Mouse (Mus musculus): ENCODE measurements around the gene Idh3g.

Gene Idh3g

DNA sequence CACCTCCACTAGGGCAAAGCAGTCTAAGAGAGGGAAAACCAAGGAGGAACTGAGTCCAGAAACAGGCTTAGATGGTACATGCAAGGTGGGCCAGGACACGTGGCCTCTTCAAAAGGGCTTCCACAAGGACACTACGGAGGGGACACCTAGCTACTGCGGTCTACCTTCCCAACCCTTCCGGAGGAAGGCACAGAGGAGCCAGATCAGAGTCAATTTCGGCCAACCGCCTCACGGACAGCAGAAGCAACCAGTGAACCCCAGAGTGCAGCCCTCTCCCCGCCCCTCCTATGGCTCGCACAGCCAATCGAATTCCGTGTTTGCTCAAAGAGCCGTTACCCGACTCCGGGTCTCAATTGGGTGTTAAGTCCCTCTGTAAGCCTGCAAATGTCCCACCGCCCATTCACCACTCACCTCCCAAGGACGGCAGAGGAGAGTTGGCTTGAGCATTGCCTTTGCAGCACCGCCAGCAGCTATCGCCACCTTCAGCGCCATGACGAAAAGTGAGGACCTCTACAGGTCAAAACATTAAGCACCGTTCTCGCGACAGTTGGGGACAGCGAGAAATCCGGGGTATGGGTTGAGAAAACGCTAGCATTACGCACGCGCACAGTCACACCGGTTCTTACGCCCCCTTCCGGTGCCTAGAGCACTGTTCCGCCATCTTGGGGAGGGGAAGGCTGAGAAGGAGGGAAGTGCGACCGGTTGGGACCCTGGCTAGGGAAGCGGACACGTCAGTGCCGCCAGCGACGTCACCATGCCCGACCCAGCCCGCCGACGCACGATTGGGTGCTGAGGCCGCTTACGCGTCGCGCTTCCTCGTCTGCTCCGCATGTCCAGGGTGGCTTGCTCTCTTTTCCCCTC is at the start of gene Idh3g, which contains the start of gene Ssr4:
TSS of gene Idh3g (minus strand) at position 534 of the 861 bp plus-strand sequence.
TSS of gene Ssr4 (plus strand) at position 665 of the 861 bp plus-strand sequence.
- CTCF ChIA-PET, result interaction anchor here (0.5 kb wide), 1 partner anchor 256 kb away, joined by 5 read pairs; no protein-coding TSS in a partner anchor

DNA sequence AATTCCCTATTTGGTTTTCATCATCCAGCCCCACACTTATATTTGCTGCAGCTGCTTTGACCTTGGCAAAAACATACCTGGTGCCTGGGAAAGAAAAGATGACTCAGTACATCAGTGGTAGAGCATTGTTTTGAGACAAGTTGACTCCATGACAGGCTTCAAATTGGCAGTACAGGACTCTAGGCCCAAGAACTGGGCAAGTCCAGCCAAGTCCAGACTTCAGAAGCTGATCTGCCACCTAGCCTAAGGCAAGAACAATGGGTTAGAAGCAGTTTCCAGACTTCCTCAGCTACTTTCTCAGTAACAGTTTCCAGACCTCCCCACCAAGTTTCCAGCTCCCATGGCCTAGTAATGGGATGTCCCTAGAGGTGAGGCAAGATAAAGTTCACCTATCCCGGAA is 49.0 kb upstream of the Idh3g start:
- CTCF ChIA-PET, result no interaction called here

DNA sequence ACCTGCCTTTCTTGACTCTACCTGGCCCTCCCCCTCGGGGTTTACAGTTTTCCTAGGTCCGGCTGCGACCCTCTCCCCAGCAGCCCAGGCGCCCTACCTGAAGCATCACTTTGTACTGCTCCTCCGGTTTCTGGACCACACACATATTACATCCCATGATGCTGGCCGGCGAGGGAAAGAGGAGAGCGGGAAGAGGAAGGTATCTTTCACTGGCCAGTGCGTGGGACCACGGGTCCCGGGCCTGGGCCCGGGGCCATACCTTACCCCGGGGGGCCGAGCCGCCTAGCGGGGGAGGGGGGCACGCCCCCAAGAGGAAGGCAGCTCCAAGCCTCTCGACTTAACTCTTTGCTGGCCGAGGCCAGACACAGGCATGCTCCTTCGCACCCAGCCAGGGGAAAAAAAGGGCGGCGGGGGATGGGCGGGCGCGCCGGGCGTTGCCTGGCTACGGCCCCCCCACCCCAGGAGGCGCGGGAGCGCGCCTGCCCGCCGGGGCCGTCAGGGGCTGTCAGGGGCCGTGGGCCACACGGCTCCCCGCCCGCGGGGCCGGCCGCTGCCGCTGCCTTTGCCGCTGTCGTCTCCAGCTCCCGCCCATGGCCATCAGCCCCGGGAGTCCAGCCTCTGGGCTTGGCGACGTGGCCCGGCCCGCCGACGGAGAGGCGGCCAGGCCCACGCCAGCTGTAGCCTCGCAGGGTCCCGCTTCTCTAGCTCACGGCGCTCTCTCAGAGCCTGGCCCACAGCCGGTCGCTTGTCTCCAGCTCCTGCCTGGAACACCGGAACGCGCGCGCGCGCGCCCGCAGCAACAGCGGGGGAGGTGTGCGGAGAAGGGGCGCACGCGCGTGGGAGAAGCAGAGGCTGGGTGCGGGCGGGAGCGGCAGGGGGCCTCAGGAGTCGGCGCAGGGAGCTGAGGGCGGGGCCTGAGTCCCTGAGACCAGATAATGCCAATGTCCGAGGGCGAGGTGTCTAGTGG is 37.8 kb upstream of the Idh3g start, which contains the start of gene Pdzd4:
TSS of gene Pdzd4 (minus strand) at position 785 of the 967 bp plus-strand sequence.
- CTCF ChIA-PET, result no interaction called here

DNA sequence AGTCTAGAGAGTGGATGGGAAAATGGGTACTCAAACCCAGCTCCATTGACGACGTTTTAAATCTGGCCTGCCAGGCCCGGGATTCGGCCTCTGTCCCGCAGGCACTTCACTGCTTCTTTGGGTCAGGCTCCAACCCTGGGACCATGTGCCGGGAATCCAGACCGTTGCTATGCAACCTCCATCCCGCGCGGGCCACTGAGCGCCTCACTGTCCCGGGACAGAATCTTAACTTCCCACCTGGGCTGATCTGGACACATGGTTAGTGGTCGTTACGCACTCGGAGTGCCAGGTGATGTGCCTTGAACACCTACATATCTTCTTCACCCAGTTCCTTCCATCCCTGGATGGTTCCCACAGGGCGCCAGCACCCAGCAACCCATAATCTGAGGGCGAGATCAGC is 37.0 kb upstream of the Idh3g start:
- CTCF ChIA-PET, result no interaction called here

GRCm38 (mm10) chrX:73816596-73817314 is 30.1 kb upstream of the Idh3g start:
- CTCF ChIA-PET, result no interaction called here

DNA sequence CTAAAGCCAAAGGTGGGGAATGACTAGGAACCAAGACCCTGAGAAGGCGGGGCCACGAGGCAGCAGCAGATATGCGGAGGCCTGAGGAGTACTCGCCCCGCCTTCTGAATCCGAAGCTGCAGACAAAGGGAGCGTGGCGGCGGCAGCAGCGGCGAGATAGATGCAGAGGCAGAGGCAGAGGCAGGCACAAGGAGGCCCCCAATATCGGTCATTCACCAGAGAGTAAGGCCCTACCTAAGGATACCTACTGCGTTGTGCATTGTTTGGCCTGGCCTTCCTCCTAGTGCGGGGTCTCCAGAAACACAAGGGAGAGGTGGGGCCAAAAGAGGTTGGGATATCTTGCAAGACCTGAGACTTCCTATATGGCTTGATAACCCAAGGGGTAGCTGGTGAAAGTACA is 28.4 kb upstream of the Idh3g start:
- CTCF ChIA-PET, result no interaction called here

DNA sequence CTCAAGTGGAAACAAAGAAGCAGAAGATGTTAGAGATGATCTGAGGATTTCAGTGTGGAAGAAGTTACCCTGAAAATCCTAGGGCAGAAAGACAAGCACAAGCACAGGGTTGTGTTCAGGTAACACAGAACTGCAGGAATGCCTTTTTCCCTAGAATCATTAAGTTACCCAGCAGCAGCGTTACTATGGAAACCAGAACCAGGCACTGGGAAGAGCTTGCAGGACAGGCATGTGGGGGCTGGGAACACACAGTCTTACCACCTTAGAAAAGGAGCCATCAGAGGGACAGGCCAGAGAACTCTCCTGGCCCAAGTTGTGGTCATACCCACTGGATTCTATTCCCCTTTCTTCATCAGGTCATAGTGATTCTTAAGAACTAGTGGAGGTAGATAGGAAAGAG is 19.1 kb upstream of the Idh3g start:
- CTCF ChIA-PET, result no interaction called here

- CTCF ChIA-PET, result interaction anchor here (0.5 kb wide), 1 partner anchor 151 kb away, joined by 3 read pairs; no protein-coding TSS in a partner anchor
Measured at GRCm38 (mm10) chrX:73798502-73798901, 11.8 kb upstream of the Idh3g start.

GRCm38 (mm10) chrX:73797511-73797910 is 10.8 kb upstream of the Idh3g start:
- CTCF ChIA-PET, result interaction anchor here (0.6 kb wide), 2 partner anchors 29 to 83 kb away, joined by 4 to 5 read pairs; no protein-coding TSS in a partner anchor

DNA sequence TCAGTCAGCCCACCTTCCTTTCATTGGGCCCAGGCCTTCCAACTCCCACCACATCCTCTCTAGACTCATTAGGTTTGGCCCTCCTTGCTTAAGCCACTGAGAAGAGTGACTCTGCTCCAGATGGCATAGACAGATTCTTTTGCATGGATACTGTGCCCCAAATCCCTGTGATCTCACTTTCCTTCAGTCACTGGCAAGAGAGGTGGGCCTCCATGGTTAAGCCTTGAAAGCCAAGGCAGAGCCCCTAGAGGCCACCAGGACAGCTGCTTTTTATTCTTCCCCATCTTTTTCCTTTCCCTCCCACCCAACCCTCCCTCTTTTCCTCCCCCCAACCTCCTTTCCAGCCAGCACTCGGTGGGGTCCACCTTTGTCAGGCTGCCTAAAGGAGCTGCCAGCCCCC is 6.8 kb upstream of the Idh3g start:
- CTCF ChIA-PET, result no interaction called here

DNA sequence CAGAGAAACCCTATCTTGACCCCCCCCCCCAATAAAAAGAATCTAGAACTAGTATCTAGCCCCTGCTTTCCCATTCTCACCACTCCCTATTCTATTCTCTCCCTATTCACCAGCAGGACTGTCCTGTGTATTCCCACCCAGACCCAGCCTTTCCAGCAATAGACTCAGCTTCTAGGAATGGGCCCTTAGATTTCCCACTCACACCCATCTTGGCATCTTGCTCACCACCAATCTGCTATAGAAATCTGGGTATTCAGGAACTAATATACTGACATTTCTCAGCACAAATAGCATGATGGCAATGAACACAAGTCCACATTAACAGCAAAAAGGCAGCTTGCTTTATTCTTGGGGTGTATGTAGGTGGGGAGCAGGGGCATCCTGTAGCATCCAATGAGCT is 6.3 kb upstream of the Idh3g start:
- CTCF ChIA-PET, result no interaction called here

- CTCF ChIA-PET, result no interaction called here
Measured at GRCm38 (mm10) chrX:73788501-73788900, 1.8 kb upstream of the Idh3g start.

- CTCF ChIA-PET, result interaction anchor here (0.6 kb wide), 1 partner anchor 128 kb away, joined by 7 read pairs; no protein-coding TSS in a partner anchor
Measured at GRCm38 (mm10) chrX:73787225-73787558, 495 bp upstream of the Idh3g start.

DNA sequence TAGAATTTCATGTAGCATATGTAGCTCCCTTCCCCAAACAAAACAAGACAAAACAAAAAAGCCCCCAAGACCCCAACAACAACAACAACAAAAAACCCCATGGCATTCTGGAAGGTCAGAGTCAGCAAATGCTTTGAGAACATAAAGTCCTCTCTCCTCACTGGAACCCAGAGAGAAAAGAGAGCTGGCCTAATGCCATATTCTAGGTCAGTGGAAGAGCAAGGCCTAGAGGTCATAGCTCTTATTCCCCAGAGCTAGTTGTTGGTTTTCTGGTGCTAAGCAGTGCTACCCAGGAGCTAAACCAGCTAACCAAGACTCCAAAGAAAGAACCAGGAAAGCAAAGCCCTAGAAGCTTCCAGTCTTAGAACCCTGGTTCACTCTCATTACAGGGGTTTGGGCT is 1.0 kb downstream of the Idh3g start:
- CTCF ChIA-PET, result interaction anchor here (0.6 kb wide), 1 partner anchor 145 kb away, joined by 3 read pairs; no protein-coding TSS in a partner anchor

DNA sequence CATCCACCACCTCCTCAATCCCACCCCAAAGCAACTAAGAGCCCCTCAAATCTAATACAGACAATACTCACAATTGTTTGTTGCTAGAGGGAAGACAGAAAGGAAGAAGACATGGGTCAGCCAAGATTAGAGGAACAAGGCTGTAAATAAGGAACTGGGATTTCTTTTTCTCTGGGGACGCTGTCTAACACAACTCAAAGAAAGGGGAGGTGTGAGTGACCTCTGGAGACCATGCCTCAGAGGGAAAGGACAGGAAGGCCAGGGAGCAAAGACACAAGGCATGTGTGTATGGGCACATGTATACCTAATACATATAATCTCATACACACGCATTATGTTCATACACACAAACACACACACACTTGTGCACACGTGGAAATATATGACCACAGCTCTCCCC is 4.5 kb downstream of the Idh3g start:
- CTCF ChIA-PET, result no interaction called here

DNA sequence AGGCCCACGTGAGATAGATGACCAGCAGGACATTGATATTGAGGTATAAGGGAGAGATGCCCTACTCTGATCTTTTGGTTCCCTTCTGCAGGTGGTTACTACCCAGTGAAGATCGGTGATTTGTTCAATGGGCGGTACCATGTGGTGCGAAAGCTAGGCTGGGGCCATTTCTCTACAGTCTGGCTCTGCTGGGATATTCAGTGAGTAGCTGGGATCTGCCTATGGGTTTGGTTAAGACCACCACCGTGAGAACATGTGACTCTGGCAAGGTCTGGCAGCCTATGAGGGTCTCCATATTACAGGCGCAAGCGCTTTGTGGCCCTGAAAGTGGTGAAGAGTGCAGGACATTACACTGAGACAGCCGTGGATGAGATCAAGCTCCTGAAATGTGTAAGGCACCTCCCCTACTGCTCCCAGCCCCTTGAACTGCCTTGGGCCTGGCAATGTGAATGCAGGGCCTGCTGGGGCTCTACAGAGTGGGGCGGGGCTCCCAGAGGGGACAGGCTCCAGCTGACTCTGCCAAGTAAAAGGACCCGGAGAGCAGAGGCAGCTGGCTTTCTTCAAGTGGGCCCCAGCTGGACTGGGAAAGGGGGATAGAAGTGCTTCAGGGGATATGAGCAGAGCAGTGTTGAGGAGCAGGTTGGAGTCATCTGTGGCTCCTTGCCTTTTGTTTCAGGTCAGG is 11.8 kb downstream of the Idh3g start:
- CTCF ChIA-PET, result no interaction called here

DNA sequence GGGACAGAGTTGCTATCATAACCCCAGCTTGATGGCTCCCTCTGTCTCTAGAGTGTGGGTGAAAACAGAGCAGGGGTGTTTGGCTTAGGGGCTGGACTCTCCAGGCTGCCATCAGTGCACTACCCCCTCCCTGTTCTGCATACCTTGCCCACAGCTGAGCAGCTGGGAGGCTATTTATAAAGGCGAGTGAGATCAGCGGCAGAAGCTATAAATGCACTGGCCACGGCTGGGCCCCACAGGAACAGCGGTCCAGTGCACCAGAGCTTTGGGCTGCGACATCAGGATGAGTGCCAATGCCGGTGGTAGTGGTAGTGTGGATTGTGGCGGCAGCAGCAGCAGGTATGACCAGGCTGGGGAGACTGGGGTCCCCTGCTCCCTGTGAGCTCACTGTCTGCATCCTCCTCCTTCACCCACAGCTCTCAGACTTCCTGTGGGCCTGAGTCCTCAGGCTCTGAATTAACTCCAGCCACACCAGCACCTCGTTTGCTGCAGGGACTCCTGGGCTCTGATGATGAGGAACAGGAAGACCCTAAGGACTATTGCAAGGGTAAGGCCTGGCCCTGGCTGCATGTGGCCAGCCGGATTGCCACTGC is 12.4 kb downstream of the Idh3g start, which contains the start of gene Srpk3:
TSS of gene Srpk3 (plus strand) at position 238 of the 593 bp plus-strand sequence.
- CTCF ChIA-PET, result no interaction called here

DNA sequence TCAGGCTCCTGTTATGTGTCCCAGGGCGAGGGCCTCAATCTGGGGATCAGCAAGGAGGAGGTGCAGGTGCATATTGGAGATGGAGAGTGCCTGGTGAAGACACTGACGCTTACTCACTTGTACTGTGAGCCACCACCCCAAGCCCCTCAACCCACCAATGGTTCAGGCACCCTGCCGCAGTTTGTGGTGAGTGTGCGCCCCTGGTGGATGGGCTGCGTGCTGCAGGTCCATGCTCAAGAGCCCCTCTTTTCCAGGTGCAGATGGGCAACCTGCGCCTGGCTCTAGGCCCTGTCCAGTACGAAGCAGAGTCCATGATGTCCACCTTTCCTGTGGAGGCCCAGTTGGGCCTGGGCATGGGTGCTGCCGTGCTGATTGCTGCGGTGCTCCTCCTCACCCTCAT is 19.4 kb downstream of the Idh3g start:
- CTCF ChIA-PET, result interaction anchor here (0.6 kb wide), 1 partner anchor 294 kb away, joined by 4 read pairs; no protein-coding TSS in a partner anchor

- CTCF ChIA-PET, result no interaction called here
Measured at GRCm38 (mm10) chrX:73765311-73765710, 21.4 kb downstream of the Idh3g start.

GRCm38 (mm10) chrX:73758611-73759290 is 27.9 kb downstream of the Idh3g start:
- CTCF ChIA-PET, result no interaction called here

Data from spleen, embryonic (tissue).